In genomic region chr14:48128701-48129100, GRCm38 (mm10) we compare ENCODE assay signal across 35 mouse cellular contexts.
"Had no signal": no experiment of that assay in that cellular context is flagged by ENCODE, and none has a peak within 500 bp of the region (broad histone marks: within the 10 kb centered on the region; RNA-seq: fewer than 3 reads in every experiment).

No protein-coding gene starts in this region.

- H3K27me3 ChIP-seq: hindbrain, embryonic 13.5 days; hindbrain, embryonic 15.5 days; intestine, embryonic 15.5 days; kidney, embryonic 15.5 days had no signal

- H3K4me3 ChIP-seq: heart, embryonic 10.5 days; heart, embryonic 12.5 days; heart, embryonic 13.5 days; heart, embryonic 15.5 days; hindbrain, embryonic 12.5 days; hindbrain, embryonic 13.5 days; hindbrain, embryonic 15.5 days; intestine, embryonic 15.5 days; kidney, embryonic 15.5 days; layer of hippocampus, adult 2 months; left cerebral cortex, adult 2 months had no signal

- H3K9me3 ChIP-seq: heart, embryonic 10.5 days; heart, embryonic 12.5 days; heart, embryonic 13.5 days; heart, embryonic 15.5 days; hindbrain, embryonic 12.5 days; hindbrain, embryonic 13.5 days; hindbrain, embryonic 15.5 days; intestine, embryonic 15.5 days; kidney, embryonic 15.5 days had no signal

- DNase-seq: heart, postnatal 10 days; heart, postnatal 14 days; heart, postnatal 36 days; heart, postnatal 4 days; kidney, adult 11 months; kidney, adult 18-20 months; kidney, adult 2 months; kidney, adult 8-10 months; kidney, adult 9 months; kidney, postnatal 10 days; kidney, postnatal 14 days; kidney, postnatal 25 days; kidney, postnatal 36 days; kidney, postnatal 4 days; layer of hippocampus, adult 9-11 months; layer of hippocampus, postnatal 36 days had no signal

- ATAC-seq: hindbrain, embryonic 16.5 days; hindbrain, postnatal 0 days; inflammation-experienced regulatory T-cells, adult 6 months; intestine, embryonic 15.5 days; intestine, embryonic 16.5 days; intestine, postnatal 0 days had no signal

- H3K9ac ChIP-seq: heart, embryonic 12.5 days; heart, embryonic 13.5 days; heart, embryonic 15.5 days; hindbrain, embryonic 12.5 days; hindbrain, embryonic 13.5 days; hindbrain, embryonic 14.5 days; hindbrain, embryonic 15.5 days; intestine, embryonic 15.5 days; kidney, embryonic 15.5 days had no signal

- H3K36me3 ChIP-seq: heart, embryonic 10.5 days; heart, embryonic 12.5 days; heart, embryonic 13.5 days; heart, embryonic 15.5 days; hindbrain, embryonic 12.5 days; hindbrain, embryonic 13.5 days; hindbrain, embryonic 15.5 days; intestine, embryonic 15.5 days; kidney, embryonic 15.5 days had no signal

- H3K27ac ChIP-seq: heart, embryonic 10.5 days; heart, embryonic 13.5 days; heart, embryonic 15.5 days; hindbrain, embryonic 12.5 days; hindbrain, embryonic 13.5 days; hindbrain, embryonic 14.5 days; hindbrain, embryonic 15.5 days; hindbrain, postnatal 0 days; intestine, embryonic 15.5 days; kidney, embryonic 15.5 days; kidney, postnatal 0 days; layer of hippocampus, adult 2 months; left cerebral cortex, adult 2 months had no signal

- H3K4me2 ChIP-seq: heart, embryonic 11.5 days; heart, embryonic 12.5 days; heart, embryonic 13.5 days; heart, embryonic 15.5 days; hindbrain, embryonic 12.5 days; hindbrain, embryonic 13.5 days; hindbrain, embryonic 14.5 days; hindbrain, embryonic 15.5 days; intestine, embryonic 15.5 days; kidney, embryonic 15.5 days had no signal
